Mouse (Mus musculus) adrenal gland, postnatal 36 days (tissue): ENCODE results near the gene Akr1b8. TPM values are rescaled to one million over a fixed set of nuclear protein-coding genes. Genes with fewer than 3 reads are reported as not detected.
"Not testable (repeated sequence)": the region's sequence is repeated elsewhere in the genome, so short reads cannot be mapped to it uniquely, and the experiment has no call there.

ENCODE experiments used
- DNase-seq, 2 experiments: peaks; one replicate each; pipeline ENCODE4 v3.0.0; 2021; ENCODE audit warnings: mixed read lengths in 1 of 2
- total RNA-seq, 2 experiments: library from RNA; stranded (reverse); gene quantifications; 2 replicates each; pipeline ENCODE4 v1.2.3; 2021

Akr1b8 gene
- total RNA-seq, 2 experiments from 2014 or later = 233 to 373 TPM

DNA sequence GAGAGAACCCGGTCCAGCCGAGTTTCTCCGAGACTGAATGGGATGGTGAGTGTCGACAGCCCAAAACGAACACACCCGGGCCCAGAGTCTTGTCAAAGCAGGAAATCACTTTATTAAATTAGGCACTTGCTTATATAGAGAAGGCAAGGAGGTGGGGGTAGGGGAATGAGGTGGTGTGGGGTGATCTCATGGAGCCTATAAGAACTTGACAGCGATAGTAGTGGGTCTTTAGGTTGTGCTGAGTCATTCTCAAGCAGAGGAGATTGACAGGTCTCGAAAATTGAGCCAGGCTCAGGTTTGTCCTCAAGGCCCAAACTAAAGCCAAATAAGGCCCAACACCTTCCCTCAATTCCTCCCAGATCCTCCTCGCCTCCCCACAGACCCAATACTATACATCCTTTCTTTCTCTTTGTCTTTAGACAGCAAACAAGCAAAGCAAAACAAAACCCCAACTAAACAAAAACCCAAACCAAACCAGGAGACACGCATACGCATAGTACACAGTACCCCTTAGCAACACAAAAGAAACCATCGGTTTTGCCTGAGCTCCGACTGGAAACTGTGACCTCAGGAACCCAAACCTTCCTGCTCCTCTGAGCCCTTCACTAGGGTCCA is 45.8 kb downstream of the Akr1b8 start:
- no peak for DNase-seq

DNA sequence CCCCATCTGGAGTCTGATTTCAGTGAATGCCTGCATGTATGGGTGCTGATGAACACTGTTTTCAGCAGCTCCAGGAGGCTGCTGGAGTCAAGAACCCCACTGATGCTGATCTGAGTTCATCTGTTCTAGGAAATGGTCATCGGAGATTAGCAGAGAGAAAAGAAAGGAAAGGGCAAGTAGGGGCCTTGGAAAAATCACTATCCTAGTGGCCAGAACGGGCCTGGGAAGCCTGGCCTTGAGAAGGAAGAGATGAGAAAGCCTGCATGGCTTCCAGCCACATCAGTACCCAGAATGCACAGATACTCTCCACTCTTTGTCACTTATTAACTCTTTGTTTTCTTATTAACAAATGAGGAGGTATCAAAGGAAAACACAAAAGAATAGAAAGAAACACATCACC is 46.8 kb downstream of the Akr1b8 start:
- DNase-seq = peak; percentile 58 to 66

DNA sequence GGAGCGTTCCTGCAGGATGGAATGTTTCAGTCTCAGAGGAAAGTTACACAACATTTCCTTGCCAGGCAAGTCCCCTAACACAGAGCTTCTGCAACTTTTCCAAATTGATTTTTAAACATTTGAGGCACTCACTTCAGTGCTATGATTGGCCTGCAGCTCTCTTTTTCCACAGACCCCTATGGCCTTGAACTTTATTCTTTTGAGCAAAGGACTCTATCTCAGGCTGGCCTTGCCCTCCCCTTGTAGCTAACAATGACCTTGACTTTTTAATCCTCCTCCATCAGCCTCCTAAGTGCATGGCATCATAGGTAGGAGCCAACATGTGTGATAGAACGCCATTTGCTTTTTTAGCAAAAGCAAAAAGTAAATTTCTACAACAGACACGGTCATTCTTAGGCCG is 52.8 kb downstream of the Akr1b8 start:
- DNase-seq = no peak

DNA sequence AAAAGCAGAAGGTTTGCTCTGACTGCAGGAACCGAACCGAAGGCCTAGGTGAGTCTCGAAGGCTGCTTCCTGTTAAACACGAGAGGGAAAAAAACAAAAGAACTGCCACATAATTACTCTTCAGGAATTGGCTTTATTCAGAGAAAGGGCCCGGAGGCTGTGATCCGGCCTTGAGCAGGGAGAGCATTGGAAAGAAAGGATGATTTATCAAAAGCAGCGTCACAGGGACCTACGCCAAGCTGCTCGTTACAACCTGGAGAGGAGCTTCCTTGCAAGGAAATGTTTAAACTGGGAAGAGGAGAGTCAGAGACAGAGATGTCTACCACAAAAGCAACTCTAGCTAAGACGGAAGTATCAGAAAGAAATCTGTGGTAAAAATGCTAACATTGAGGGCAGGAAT is 53.5 kb downstream of the Akr1b8 start:
- peak; percentile 59 to 68 for DNase-seq

DNA sequence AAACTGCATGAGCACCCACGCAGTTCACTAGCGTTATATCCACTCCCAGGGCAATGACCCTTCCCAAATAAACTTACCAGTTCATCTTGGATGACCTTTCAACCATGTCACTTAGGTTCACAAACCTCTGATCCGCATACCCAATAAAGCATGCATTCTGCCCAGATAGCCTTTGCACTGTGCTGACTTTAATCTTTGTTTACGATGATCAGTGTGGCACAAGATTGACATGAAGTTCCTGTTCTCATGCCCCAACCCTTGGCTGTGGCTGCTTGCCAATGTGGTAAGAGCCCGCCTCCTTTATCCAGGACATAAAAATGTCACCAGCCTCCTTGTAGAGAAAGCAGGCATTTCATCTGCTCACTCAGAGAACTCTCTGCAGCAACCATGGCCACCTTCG is 58.1 kb downstream of the Akr1b8 start, which contains the start of gene Akr1b7:
Gene Akr1b7 (plus strand): TSS at position 312 of the 400 bp plus-strand sequence.
- peak; percentile 82 to 83 for DNase-seq

DNA sequence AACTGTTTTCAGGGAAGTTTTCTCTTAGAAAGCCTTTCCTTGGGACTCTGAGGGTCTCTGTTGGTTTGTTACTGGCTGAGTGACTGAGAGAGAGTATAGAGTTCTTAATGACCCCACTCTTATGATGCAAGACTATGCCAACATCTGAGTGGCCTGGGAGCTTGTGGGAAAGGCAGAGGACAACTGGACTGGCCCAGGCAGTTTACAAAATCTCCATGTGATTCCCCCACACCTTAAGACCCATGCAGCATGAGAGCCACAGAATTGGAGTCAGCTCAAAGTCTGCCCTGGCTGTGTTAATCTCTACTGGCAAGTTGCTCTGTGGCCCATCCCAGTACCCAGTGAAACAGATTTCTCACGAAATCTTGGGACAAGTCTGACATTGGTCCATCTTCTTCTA is 58.8 kb downstream of the Akr1b8 start:
- DNase-seq = no peak

DNA sequence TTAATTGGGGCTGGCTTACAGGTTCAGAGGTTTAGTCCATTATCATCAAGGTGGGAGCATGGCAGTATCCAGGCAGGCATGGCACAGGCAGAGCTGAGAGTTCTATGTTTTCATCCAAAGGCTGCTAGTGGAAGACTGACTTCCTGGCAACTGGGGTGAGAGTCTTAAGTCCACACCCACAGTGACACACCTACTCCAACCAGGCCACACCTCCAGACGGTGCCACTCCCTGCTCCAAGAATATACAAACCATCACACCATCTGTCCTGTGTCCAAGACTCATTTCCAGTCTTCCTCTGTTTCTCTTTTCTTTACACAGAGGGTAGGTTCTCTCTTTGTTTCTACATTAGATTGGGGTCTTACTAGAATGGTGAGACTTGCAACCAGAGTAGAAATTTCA is 59.5 kb downstream of the Akr1b8 start:
- not testable (repeated sequence) for DNase-seq

DNA sequence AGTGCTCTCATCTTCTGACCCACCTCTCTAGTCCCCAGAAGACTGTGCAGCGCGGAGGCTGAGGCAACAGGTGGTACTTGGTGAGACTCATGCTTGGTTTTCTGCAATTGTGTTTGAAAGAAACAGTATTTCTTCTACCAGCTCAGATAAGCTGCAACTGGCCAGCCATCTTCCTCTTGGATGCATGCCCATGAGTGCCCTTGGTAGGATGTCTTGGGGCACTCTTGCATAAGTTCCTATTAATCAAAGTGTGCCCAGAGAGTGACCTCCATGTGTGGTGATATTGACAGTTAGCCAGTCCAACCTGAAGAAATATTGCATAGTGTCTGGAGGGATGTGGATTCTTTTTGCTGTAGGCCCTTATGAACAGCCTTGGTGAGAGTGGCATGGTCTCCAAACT is 62.6 kb downstream of the Akr1b8 start:
- DNase-seq = peak; percentile 72 to 80

Other genes with a start within 250 kb of the Akr1b8 start
- gene Slc35b4, start 177.0 kb upstream of the Akr1b8 start, total RNA-seq = 10 to 100 TPM; 33.2 to 36.9 TPM
- 100 to 1,000 TPM; 324 to 405 TPM for gene Akr1b3, start 36.6 kb upstream of the Akr1b8 start, total RNA-seq
- 100 to 1,000 TPM; 142 to 220 TPM for gene Akr1b10, start 30.1 kb downstream of the Akr1b8 start, total RNA-seq
- 1,000 to 10,000 TPM; 2,443 to 8,516 TPM for gene Akr1b7, start 58.2 kb downstream of the Akr1b8 start, total RNA-seq
- gene Bpgm, start 122.1 kb downstream of the Akr1b8 start, total RNA-seq = 10 to 100 TPM; 27.3 to 33.0 TPM
- 10 to 100 TPM; 49.9 to 81.3 TPM for gene Cald1, start 244.4 kb downstream of the Akr1b8 start, total RNA-seq